In the genomic region with DNA sequence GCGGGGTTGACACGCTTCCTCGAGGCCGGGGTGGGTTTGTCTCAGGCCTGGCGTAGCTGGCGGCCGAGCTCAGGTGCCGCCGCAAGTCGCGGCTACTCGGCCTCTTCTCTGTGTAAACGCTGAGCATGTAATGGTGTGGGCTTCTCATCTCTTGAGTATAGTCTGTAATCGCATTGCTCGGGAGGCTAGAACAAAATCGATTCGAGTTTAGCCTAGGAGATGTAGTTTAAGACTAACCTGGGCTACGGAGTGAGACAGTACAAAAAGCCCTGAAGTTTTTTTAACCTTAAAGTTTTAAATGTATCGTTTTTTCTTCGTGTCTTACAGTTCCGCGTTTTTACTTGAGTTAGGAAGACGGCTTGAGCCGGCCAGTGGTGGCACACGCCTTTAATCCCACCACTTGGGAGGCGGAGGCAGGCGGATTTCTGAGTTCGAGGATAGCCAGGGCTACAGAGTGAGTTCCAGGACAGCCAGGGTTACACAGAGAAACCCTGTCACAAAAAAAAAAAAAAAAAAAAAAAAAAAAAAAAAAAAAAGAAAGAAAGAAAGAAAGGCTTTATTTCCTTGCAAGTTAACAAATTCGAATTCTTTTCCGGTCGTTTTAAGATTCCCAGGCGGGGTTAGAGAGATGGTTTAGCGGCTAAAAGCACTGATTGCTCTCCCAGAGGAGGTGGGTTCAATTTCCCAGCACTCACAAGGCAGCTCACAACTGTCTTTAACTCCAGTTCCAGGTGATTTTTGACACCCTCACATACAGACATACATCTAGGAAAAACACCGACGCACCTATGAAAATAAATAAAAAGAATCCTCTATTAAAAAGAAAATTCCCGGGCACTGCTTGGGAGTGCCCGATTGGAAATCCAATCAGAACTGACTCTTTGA, we compare ENCODE assay signal across 8 mouse cellular contexts. TPM values are rescaled to one million over a fixed set of nuclear protein-coding genes. Genes with fewer than 3 reads are reported as not detected.
DNase-seq lines count a peak whose midpoint lies in the region; ATAC-seq and TF ChIP-seq lines count a peak whose summit lies in the region.

No protein-coding gene starts in this region.

- peak overlapping the region; percentile 79 for H3K9ac ChIP-seq in embryonic facial prominence, embryonic 12.5 days
- peak overlapping the region; percentile 88 for H3K9ac ChIP-seq in intestine, embryonic 16.5 days (ENCODE audit: low read depth, low read length)
- peak overlapping the region; percentile 50; the same call in 1 of the 2 replicates for H3K9ac ChIP-seq in midbrain, postnatal 0 days (replicated peaks; ENCODE audit: low read length, poor library complexity, severe bottlenecking)

- DNase-seq in gastrocnemius, adult 2 months, result no peak
- DNase-seq in gastrocnemius, postnatal 4 days (ENCODE audit: low spot score in 2 of 2), result no peak
- DNase-seq in B cell, adult 2 months, result peak; percentile 10 to 14
- DNase-seq in midbrain, postnatal 0 days (ENCODE audit: low spot score), result peak; percentile 10
- no peak for DNase-seq in left cerebral cortex, adult 18-20 months (ENCODE audit: low spot score in 2 of 2)

- peaks cover 9% of the 10 kb centered on the region for H3K4me1 ChIP-seq in embryonic facial prominence, embryonic 12.5 days
- peaks cover 14% of the 10 kb centered on the region; the same call in 1 of the 2 replicates for H3K4me1 ChIP-seq in intestine, embryonic 16.5 days (ENCODE audit: control insufficient read depth, insufficient read depth, low read length)
- H3K4me1 ChIP-seq in midbrain, postnatal 0 days (ENCODE audit: insufficient read depth, low read length), result no peaks in the 10 kb centered on the region

- peak overlapping the region; percentile 69 for H3K4me2 ChIP-seq in embryonic facial prominence, embryonic 12.5 days (replicated peaks)
- peak overlapping the region; percentile 67 for H3K4me2 ChIP-seq in intestine, embryonic 16.5 days (ENCODE audit: low read depth, low read length)
- peak overlapping the region; percentile 98 for H3K4me2 ChIP-seq in midbrain, postnatal 0 days (ENCODE audit: low read depth, low read length, poor library complexity, severe bottlenecking)

- peaks cover 9% of the 10 kb centered on the region for H3K36me3 ChIP-seq in embryonic facial prominence, embryonic 12.5 days
- H3K36me3 ChIP-seq in intestine, embryonic 16.5 days (ENCODE audit: control insufficient read depth, insufficient read depth, low read length), result no peaks in the 10 kb centered on the region; the same call in 1 of the 2 replicates
- H3K36me3 ChIP-seq in midbrain, postnatal 0 days (ENCODE audit: insufficient read depth, low read length), result peaks cover 5% of the 10 kb centered on the region

- H3K9me3 ChIP-seq in embryonic facial prominence, embryonic 12.5 days, result no peaks in the 10 kb centered on the region
- no peaks in the 10 kb centered on the region for H3K9me3 ChIP-seq in intestine, embryonic 16.5 days (ENCODE audit: control insufficient read depth, low read length)
- H3K9me3 ChIP-seq in midbrain, postnatal 0 days (ENCODE audit: low read length), result no peaks in the 10 kb centered on the region

- no peaks in the 10 kb centered on the region for H3K27me3 ChIP-seq in embryonic facial prominence, embryonic 12.5 days
- H3K27me3 ChIP-seq in intestine, embryonic 16.5 days (replicated peaks; ENCODE audit: control insufficient read depth, insufficient read depth, low read length), result no peaks in the 10 kb centered on the region
- H3K27me3 ChIP-seq in midbrain, postnatal 0 days (ENCODE audit: insufficient read depth, low read length), result no peaks in the 10 kb centered on the region

- ATAC-seq in embryonic facial prominence, embryonic 12.5 days (ENCODE audit: insufficient number of reproducible peaks, insufficient read depth, low FRiP score, low TSS enrichment), result no peak; the same call in 1 of the 2 replicates
- ATAC-seq in intestine, embryonic 16.5 days, result peak; percentile 69
- ATAC-seq in midbrain, postnatal 0 days (ENCODE audit: low FRiP score), result no peak; the same call in 1 of the 2 replicates
- no peak for ATAC-seq in cerebellum, adult (ENCODE audit: insufficient number of reproducible peaks, low FRiP score, low TSS enrichment)

- 9% methylated on average over 37 of the region's 37 CpGs for WGBS in embryonic facial prominence, embryonic 12.5 days
- WGBS in intestine, embryonic 16.5 days, result 8% methylated on average over 37 of the region's 37 CpGs
- WGBS in midbrain, postnatal 0 days, result 9% methylated on average over 37 of the region's 37 CpGs

- intact Hi-C loops in gastrocnemius, adult 2 months (cut with DNase I), result no loop called here

- no peak for TF ChIP-seq CTCF in gastrocnemius, adult 2 months (IDR thresholded peaks at IDR 0.05)
- no peak for TF ChIP-seq CTCF in midbrain, postnatal 0 days (IDR thresholded peaks at IDR 0.05)

- H3K4me3 ChIP-seq in gastrocnemius, adult 2 months, result peak overlapping the region; percentile 86
- peak overlapping the region; percentile 84 for H3K4me3 ChIP-seq in embryonic facial prominence, embryonic 12.5 days
- H3K4me3 ChIP-seq in intestine, embryonic 16.5 days (ENCODE audit: low read length), result peak overlapping the region; percentile 97
- H3K4me3 ChIP-seq in midbrain, postnatal 0 days (ENCODE audit: low read depth, low read length), result peak overlapping the region; percentile 68

- H3K27ac ChIP-seq in gastrocnemius, adult 2 months, result peak overlapping the region; percentile 85
- H3K27ac ChIP-seq in embryonic facial prominence, embryonic 12.5 days, result peak overlapping the region; percentile 90
- H3K27ac ChIP-seq in intestine, embryonic 16.5 days (ENCODE audit: low read length), result peak overlapping the region; percentile 84
- no peak overlapping the region for H3K27ac ChIP-seq in midbrain, postnatal 0 days (ENCODE audit: low read depth, low read length)

RNA-seq across cellular contexts. Expression of a gene that starts 0.8 kb away (rescaled TPM):
- total RNA-seq in gastrocnemius, adult 2 months (2021), result under 1 TPM; 0.38 to 0.45 TPM
- 10 to 100 TPM; 40.0 to 41.4 TPM for total RNA-seq in gastrocnemius, postnatal 4 days (2021)
- polyA plus RNA-seq in embryonic facial prominence, embryonic 12.5 days (2016; fragmentation: Nextera tagmentation; extraction: Ambion mirVana), result 133 and 136 TPM in 2 replicates
- 101 and 102 TPM in 2 replicates for polyA plus RNA-seq in intestine, embryonic 16.5 days (2015; fragmentation: Nextera tagmentation; extraction: Ambion mirVana)
- total RNA-seq in midbrain, postnatal 0 days (2014; rRNA removed), result 12.9 and 13.2 TPM in 2 replicates
- 13.3 and 14.1 TPM in 2 replicates for polyA plus RNA-seq in midbrain, postnatal 0 days (2015; fragmentation: Nextera tagmentation; extraction: Ambion mirVana)
- total RNA-seq in left cerebral cortex, adult 18-20 months (2021), result under 1 TPM; 0.75 to 0.93 TPM

RNA-seq across cellular contexts. Expression of a gene that starts 25.6 kb away (rescaled TPM):
- total RNA-seq in gastrocnemius, adult 2 months (2021), result 1 to 10 TPM; 2.9 to 3.3 TPM
- 1 to 10 TPM; 7.9 to 8.1 TPM for total RNA-seq in gastrocnemius, postnatal 4 days (2021)
- 14.5 and 14.9 TPM in 2 replicates for polyA plus RNA-seq in embryonic facial prominence, embryonic 12.5 days (2016; fragmentation: Nextera tagmentation; extraction: Ambion mirVana)
- 15.9 and 16.1 TPM in 2 replicates for polyA plus RNA-seq in intestine, embryonic 16.5 days (2015; fragmentation: Nextera tagmentation; extraction: Ambion mirVana)
- total RNA-seq in midbrain, postnatal 0 days (2014; rRNA removed), result 25.0 and 35.4 TPM in 2 replicates
- 15.3 and 18.3 TPM in 2 replicates for polyA plus RNA-seq in midbrain, postnatal 0 days (2015; fragmentation: Nextera tagmentation; extraction: Ambion mirVana)
- total RNA-seq in left cerebral cortex, adult 18-20 months (2021), result 10 to 100 TPM; 18.8 to 21.6 TPM

RNA-seq across cellular contexts. Expression of a gene that starts 29.2 kb away (rescaled TPM):
- total RNA-seq in gastrocnemius, adult 2 months (2021), result 1 to 10 TPM; 7.3 to 8.4 TPM
- total RNA-seq in gastrocnemius, postnatal 4 days (2021), result 10 to 100 TPM in 1 of 2 experiments, 1 to 10 TPM in 1; 9.4 to 10.4 TPM
- 14.3 and 15.9 TPM in 2 replicates for polyA plus RNA-seq in embryonic facial prominence, embryonic 12.5 days (2016; fragmentation: Nextera tagmentation; extraction: Ambion mirVana)
- polyA plus RNA-seq in intestine, embryonic 16.5 days (2015; fragmentation: Nextera tagmentation; extraction: Ambion mirVana), result 7.9 and 8.3 TPM in 2 replicates
- total RNA-seq in midbrain, postnatal 0 days (2014; rRNA removed), result 22.7 and 30.6 TPM in 2 replicates
- 7.4 and 7.9 TPM in 2 replicates for polyA plus RNA-seq in midbrain, postnatal 0 days (2015; fragmentation: Nextera tagmentation; extraction: Ambion mirVana)
- total RNA-seq in left cerebral cortex, adult 18-20 months (2021), result 10 to 100 TPM; 13.1 to 14.5 TPM

RNA-seq across cellular contexts. Expression of a gene that starts 34.0 kb away (rescaled TPM):
- 10 to 100 TPM; 19.8 to 25.0 TPM for total RNA-seq in gastrocnemius, adult 2 months (2021)
- total RNA-seq in gastrocnemius, postnatal 4 days (2021), result 10 to 100 TPM; 24.4 to 24.6 TPM
- polyA plus RNA-seq in embryonic facial prominence, embryonic 12.5 days (2016; fragmentation: Nextera tagmentation; extraction: Ambion mirVana), result 56.2 and 59.6 TPM in 2 replicates
- 52.0 and 57.8 TPM in 2 replicates for polyA plus RNA-seq in intestine, embryonic 16.5 days (2015; fragmentation: Nextera tagmentation; extraction: Ambion mirVana)
- total RNA-seq in midbrain, postnatal 0 days (2014; rRNA removed), result 50.9 and 76.4 TPM in 2 replicates
- polyA plus RNA-seq in midbrain, postnatal 0 days (2015; fragmentation: Nextera tagmentation; extraction: Ambion mirVana), result 80.6 and 84.8 TPM in 2 replicates
- total RNA-seq in left cerebral cortex, adult 18-20 months (2021), result 10 to 100 TPM; 41.8 to 47.0 TPM

RNA-seq across cellular contexts. Expression of a gene that starts 45.8 kb away (rescaled TPM):
- 10 to 100 TPM; 12.3 to 12.7 TPM for total RNA-seq in gastrocnemius, adult 2 months (2021)
- 10 to 100 TPM; 18.4 to 19.4 TPM for total RNA-seq in gastrocnemius, postnatal 4 days (2021)
- 60.3 and 61.0 TPM in 2 replicates for polyA plus RNA-seq in embryonic facial prominence, embryonic 12.5 days (2016; fragmentation: Nextera tagmentation; extraction: Ambion mirVana)
- 35.0 and 38.5 TPM in 2 replicates for polyA plus RNA-seq in intestine, embryonic 16.5 days (2015; fragmentation: Nextera tagmentation; extraction: Ambion mirVana)
- 51.0 and 63.3 TPM in 2 replicates for total RNA-seq in midbrain, postnatal 0 days (2014; rRNA removed)
- polyA plus RNA-seq in midbrain, postnatal 0 days (2015; fragmentation: Nextera tagmentation; extraction: Ambion mirVana), result 54.6 and 55.9 TPM in 2 replicates
- 10 to 100 TPM; 38.0 to 40.4 TPM for total RNA-seq in left cerebral cortex, adult 18-20 months (2021)

Comparison
In these comparisons a context has a peak if more than half of its experiments do, and no peak if none do; other contexts are left out.
1. DNase-seq: peak in B cell, adult 2 months (2 of 2) and midbrain, postnatal 0 days (single experiment); none in gastrocnemius, adult 2 months (single experiment), gastrocnemius, postnatal 4 days (0 of 2) and left cerebral cortex, adult 18-20 months (0 of 2).
2. Peak in every context shown above with its lines, with median percentiles within 50 percentile points of each other: H3K4me3 ChIP-seq, H3K4me2 ChIP-seq and H3K9ac ChIP-seq.